Mouse (Mus musculus): ENCODE measurements around the gene Cttnbp2. TPM values are rescaled to one million over a fixed set of nuclear protein-coding genes. Genes with fewer than 3 reads are reported as not detected.

Gene Cttnbp2
- polyA plus RNA-seq (2012; fragmentation: generic; extraction: Trizol) = not detected

- Histone ChIP-seq H3K36me3 (ENCODE audit: control insufficient read depth, insufficient read depth) (no peaks in the 10 kb centered on the region), H3ac (ENCODE audit: control insufficient read depth, insufficient read length) (no peak within 1 kb of the TSS), H3K4me2 (ENCODE audit: low read depth) (no peak within 1 kb of the TSS), H3K79me2 (ENCODE audit: control insufficient read depth, insufficient read depth) (no peaks in the 10 kb centered on the region), H3K4me3 (no peak within 1 kb of the TSS), H3K27me3 (ENCODE audit: control insufficient read depth, insufficient read depth, insufficient read length) (no peaks in the 10 kb centered on the region)
- TF ChIP-seq POLR2A (IDR thresholded peaks at IDR 0.05; ENCODE audit: insufficient read length, low read depth) = no peak
- TF ChIP-seq TCF12 (IDR thresholded peaks at IDR 0.05; ENCODE audit: insufficient read depth, poor library complexity, severe bottlenecking) = no peak
- TF ChIP-seq POLR2AphosphoS2 (IDR thresholded peaks at IDR 0.05; ENCODE audit: insufficient read length, low read depth) = no peak
- TF ChIP-seq MYOD1 (IDR thresholded peaks at IDR 0.05; ENCODE audit: control insufficient read depth in 1 of 3, insufficient read length in 2 of 3, low read depth in 2 of 3) = no peak
- no peak for TF ChIP-seq REST (IDR thresholded peaks at IDR 0.05; ENCODE audit: insufficient read depth, insufficient read length)
- TF ChIP-seq CEBPB (IDR thresholded peaks at IDR 0.05; ENCODE audit: insufficient read depth, poor library complexity, severe bottlenecking) = no peak
Measured at GRCm38 (mm10) chr6:18514480-18515352, at the start of gene Cttnbp2. Gene Cttnbp2 (minus strand): TSS chr6:18514843.

- TF ChIP-seq MYOD1 (IDR thresholded peaks at IDR 0.05; ENCODE audit: control insufficient read depth in 1 of 3, insufficient read length in 2 of 3, low read depth in 2 of 3) (no peak), MAX (IDR thresholded peaks at IDR 0.05; ENCODE audit: low read depth) (no peak), POLR2AphosphoS2 (IDR thresholded peaks at IDR 0.05; ENCODE audit: insufficient read length, low read depth) (no peak), MYOG (IDR thresholded peaks at IDR 0.05; ENCODE audit: control insufficient read depth in 1 of 3, insufficient read depth in 1 of 3, insufficient read length in 2 of 3, low read depth in 2 of 3) (no peak), REST (IDR thresholded peaks at IDR 0.05; ENCODE audit: insufficient read depth, insufficient read length) (no peak), TCF3 (IDR thresholded peaks at IDR 0.05; ENCODE audit: insufficient read length, low read depth) (no peak), POLR2A (IDR thresholded peaks at IDR 0.05; ENCODE audit: insufficient read length, low read depth) (no peak), SRF (IDR thresholded peaks at IDR 0.05; ENCODE audit: control insufficient read depth, insufficient read length, low read depth) (no peak), USF1 (IDR thresholded peaks at IDR 0.05; ENCODE audit: low read depth) (no peak), E2F4 (IDR thresholded peaks at IDR 0.05; ENCODE audit: insufficient read depth) (no peak), TCF12 (IDR thresholded peaks at IDR 0.05; ENCODE audit: insufficient read depth, poor library complexity, severe bottlenecking) (no peak), CEBPB (IDR thresholded peaks at IDR 0.05; ENCODE audit: insufficient read depth, poor library complexity, severe bottlenecking) (no peak)
- no peaks in the 10 kb centered on the region for H3K36me3 ChIP-seq (ENCODE audit: control insufficient read depth, insufficient read depth)
- H3ac ChIP-seq (ENCODE audit: control insufficient read depth, insufficient read length) = no peak overlapping the region
- H3K4me3 ChIP-seq = no peak overlapping the region
- H3K4me2 ChIP-seq (ENCODE audit: low read depth) = no peak overlapping the region
- no peaks in the 10 kb centered on the region for H3K27me3 ChIP-seq (ENCODE audit: control insufficient read depth, insufficient read depth, insufficient read length)
- H3K79me2 ChIP-seq (ENCODE audit: control insufficient read depth, insufficient read depth) = no peaks in the 10 kb centered on the region
Measured at GRCm38 (mm10) chr6:18559019-18559418, 44.4 kb upstream of the Cttnbp2 start.

GRCm38 (mm10) chr6:18547516-18548465 lies 33.1 kb upstream of the Cttnbp2 start:
- no peaks in the 10 kb centered on the region for H3K36me3 ChIP-seq (ENCODE audit: control insufficient read depth, insufficient read depth)
- H3ac ChIP-seq (ENCODE audit: control insufficient read depth, insufficient read length) = no peak overlapping the region
- H3K4me2 ChIP-seq (ENCODE audit: low read depth) = no peak overlapping the region
- H3K27me3 ChIP-seq (ENCODE audit: control insufficient read depth, insufficient read depth, insufficient read length) = no peaks in the 10 kb centered on the region
- H3K79me2 ChIP-seq (ENCODE audit: control insufficient read depth, insufficient read depth) = no peaks in the 10 kb centered on the region
- TF ChIP-seq POLR2AphosphoS2 (IDR thresholded peaks at IDR 0.05; ENCODE audit: insufficient read length, low read depth) (no peak), MYOD1 (IDR thresholded peaks at IDR 0.05; ENCODE audit: control insufficient read depth in 1 of 3, insufficient read length in 2 of 3, low read depth in 2 of 3) (no peak), MYOG (IDR thresholded peaks at IDR 0.05; ENCODE audit: control insufficient read depth in 1 of 3, insufficient read depth in 1 of 3, insufficient read length in 2 of 3, low read depth in 2 of 3) (no peak), USF1 (IDR thresholded peaks at IDR 0.05; ENCODE audit: low read depth) (no peak), POLR2A (IDR thresholded peaks at IDR 0.05; ENCODE audit: insufficient read length, low read depth) (no peak), TCF12 (IDR thresholded peaks at IDR 0.05; ENCODE audit: insufficient read depth, poor library complexity, severe bottlenecking) (no peak), REST (IDR thresholded peaks at IDR 0.05; ENCODE audit: insufficient read depth, insufficient read length) (no peak), SRF (IDR thresholded peaks at IDR 0.05; ENCODE audit: control insufficient read depth, insufficient read length, low read depth) (no peak), CEBPB (IDR thresholded peaks at IDR 0.05; ENCODE audit: insufficient read depth, poor library complexity, severe bottlenecking) (no peak), E2F4 (IDR thresholded peaks at IDR 0.05; ENCODE audit: insufficient read depth) (no peak), TCF3 (IDR thresholded peaks at IDR 0.05; ENCODE audit: insufficient read length, low read depth) (no peak), MAX (IDR thresholded peaks at IDR 0.05; ENCODE audit: low read depth) (no peak)
- no peak overlapping the region for H3K4me3 ChIP-seq

- no peaks in the 10 kb centered on the region for H3K27me3 ChIP-seq (ENCODE audit: control insufficient read depth, insufficient read depth, insufficient read length)
- no peaks in the 10 kb centered on the region for H3K36me3 ChIP-seq (ENCODE audit: control insufficient read depth, insufficient read depth)
- no peak overlapping the region for H3ac ChIP-seq (ENCODE audit: control insufficient read depth, insufficient read length)
- H3K79me2 ChIP-seq (ENCODE audit: control insufficient read depth, insufficient read depth) = no peaks in the 10 kb centered on the region
- TF ChIP-seq POLR2A (IDR thresholded peaks at IDR 0.05; ENCODE audit: insufficient read length, low read depth) (no peak), MAX (IDR thresholded peaks at IDR 0.05; ENCODE audit: low read depth) (no peak), TCF12 (IDR thresholded peaks at IDR 0.05; ENCODE audit: insufficient read depth, poor library complexity, severe bottlenecking) (no peak), E2F4 (IDR thresholded peaks at IDR 0.05; ENCODE audit: insufficient read depth) (no peak), CEBPB (IDR thresholded peaks at IDR 0.05; ENCODE audit: insufficient read depth, poor library complexity, severe bottlenecking) (no peak), MYOD1 (IDR thresholded peaks at IDR 0.05; ENCODE audit: control insufficient read depth in 1 of 3, insufficient read length in 2 of 3, low read depth in 2 of 3) (no peak), REST (IDR thresholded peaks at IDR 0.05; ENCODE audit: insufficient read depth, insufficient read length) (no peak)
- no peak overlapping the region for H3K4me2 ChIP-seq (ENCODE audit: low read depth)
- no peak overlapping the region for H3K4me3 ChIP-seq
Measured at GRCm38 (mm10) chr6:18543878-18544277, 29.2 kb upstream of the Cttnbp2 start.

Data from myocyte (in vitro differentiated cells).